Mouse (Mus musculus) stomach, postnatal 0 days (tissue): ENCODE measurements around the gene 4933416C03Rik.

Source experiments
- CTCF ChIP-seq: IDR thresholded peaks from 2 replicates; pipeline ENCODE4 v1.5.1; 2016; ENCODE audit warnings: antibody characterized with exemption, low read depth, mild to moderate bottlenecking, moderate library complexity
- EP300 ChIP-seq: optimal IDR thresholded peaks from 2 replicates; pipeline ENCODE3; 2016; ENCODE audit warnings: antibody characterized with exemption

GRCm38 (mm10) chr10:116162338-116162737 lies 48.6 kb upstream of the 4933416C03Rik start:
- TF ChIP-seq CTCF (no peak), EP300 (no peak)
